Mouse (Mus musculus): Measurements from ENCODE around the gene Ap2a1. TPM values are rescaled to one million over a fixed set of nuclear protein-coding genes. Genes with fewer than 3 reads are reported as not detected.
"Not testable (repeated sequence)": the region's sequence is repeated elsewhere in the genome, so short reads cannot be mapped to it uniquely, and the experiment has no call there.

The Ap2a1 gene
- polyA plus RNA-seq, 1 experiment from 2014 or later: 55.9 TPM

GRCm38 (mm10) chr7:44888256-44889105 is 40.8 kb downstream of the Ap2a1 start:
- no peak for TF ChIP-seq CTCF (IDR thresholded peaks at IDR 0.05; ENCODE audit: low read depth)
- H3K9me3 ChIP-seq (replicated peaks; ENCODE audit: low read length): no peaks in the 10 kb centered on the region
- no peak overlapping the region for H3K4me3 ChIP-seq (replicated peaks; ENCODE audit: low read depth, low read length)
- H3K27ac ChIP-seq: peak overlapping the region; percentile 13; the same call in 1 of the 2 replicates
- no peak overlapping the region for H3K9ac ChIP-seq (ENCODE audit: low read depth, low read length)
- DNase-seq (ENCODE audit: low spot score): no peak
- peaks cover 31% of the 10 kb centered on the region for H3K36me3 ChIP-seq (ENCODE audit: insufficient read depth, low read length)
- H3K27me3 ChIP-seq (ENCODE audit: insufficient read depth, low read length): no peaks in the 10 kb centered on the region
- WGBS: 79% methylated on average over 13 of the region's 13 CpGs
- no peak overlapping the region for H3K4me2 ChIP-seq (ENCODE audit: low read length)
- ATAC-seq (replicated peaks; ENCODE audit: low FRiP score, low read depth): no peak
- H3K4me1 ChIP-seq (replicated peaks; ENCODE audit: insufficient read depth, low read length): peaks cover 14% of the 10 kb centered on the region

- H3K36me3 ChIP-seq (ENCODE audit: insufficient read depth, low read length): peaks cover 42% of the 10 kb centered on the region
- no peak overlapping the region for H3K4me2 ChIP-seq (ENCODE audit: low read length)
- no peak for TF ChIP-seq CTCF (IDR thresholded peaks at IDR 0.05; ENCODE audit: low read depth)
- ATAC-seq (replicated peaks; ENCODE audit: low FRiP score, low read depth) (no peak), DNase-seq (ENCODE audit: low spot score) (no peak)
- no peaks in the 10 kb centered on the region for H3K9me3 ChIP-seq (replicated peaks; ENCODE audit: low read length)
- H3K4me1 ChIP-seq (replicated peaks; ENCODE audit: insufficient read depth, low read length): peaks cover 14% of the 10 kb centered on the region
- H3K9ac ChIP-seq (ENCODE audit: low read depth, low read length): no peak overlapping the region
- H3K4me3 ChIP-seq (replicated peaks; ENCODE audit: low read depth, low read length): no peak overlapping the region
- H3K27me3 ChIP-seq (ENCODE audit: insufficient read depth, low read length): no peaks in the 10 kb centered on the region
- H3K27ac ChIP-seq: no peak overlapping the region
- 82% methylated on average over 7 of the region's 7 CpGs for WGBS
Measured at GRCm38 (mm10) chr7:44886964-44887363, 42.3 kb downstream of the Ap2a1 start.

DNA sequence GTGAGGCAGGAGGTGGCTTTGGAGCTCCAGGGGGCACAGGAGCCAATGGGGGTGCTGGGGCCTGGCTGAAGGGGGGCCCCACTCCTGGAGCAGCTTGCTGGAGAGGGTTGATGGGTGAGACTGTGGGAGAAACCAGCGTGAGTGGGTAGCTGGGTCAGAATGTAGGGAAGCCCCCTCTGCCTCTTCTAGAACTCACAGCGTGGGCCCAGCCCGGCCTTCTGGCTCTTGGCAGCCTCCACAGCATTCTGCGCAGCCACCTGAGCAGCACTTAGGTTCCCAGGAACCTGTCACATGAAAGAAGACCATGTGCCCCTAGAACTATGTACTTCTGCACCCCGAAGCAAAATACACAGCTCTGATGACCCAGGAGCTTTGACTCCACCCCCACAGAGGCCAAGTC is 44.7 kb downstream of the Ap2a1 start:
- WGBS: 95% methylated on average over 5 of the region's 5 CpGs
- TF ChIP-seq CTCF (IDR thresholded peaks at IDR 0.05; ENCODE audit: low read depth): no peak
- no peak overlapping the region for H3K9ac ChIP-seq (ENCODE audit: low read depth, low read length)
- no peaks in the 10 kb centered on the region for H3K9me3 ChIP-seq (replicated peaks; ENCODE audit: low read length)
- no peak overlapping the region for H3K27ac ChIP-seq
- no peak overlapping the region for H3K4me3 ChIP-seq (replicated peaks; ENCODE audit: low read depth, low read length)
- no peak for ATAC-seq (replicated peaks; ENCODE audit: low FRiP score, low read depth)
- no peak for DNase-seq (ENCODE audit: low spot score)
- no peak overlapping the region for H3K4me2 ChIP-seq (ENCODE audit: low read length)
- H3K4me1 ChIP-seq (replicated peaks; ENCODE audit: insufficient read depth, low read length): no peaks in the 10 kb centered on the region; the same call in 1 of the 2 replicates
- H3K36me3 ChIP-seq (ENCODE audit: insufficient read depth, low read length): peaks cover 62% of the 10 kb centered on the region
- no peaks in the 10 kb centered on the region for H3K27me3 ChIP-seq (ENCODE audit: insufficient read depth, low read length)

DNA sequence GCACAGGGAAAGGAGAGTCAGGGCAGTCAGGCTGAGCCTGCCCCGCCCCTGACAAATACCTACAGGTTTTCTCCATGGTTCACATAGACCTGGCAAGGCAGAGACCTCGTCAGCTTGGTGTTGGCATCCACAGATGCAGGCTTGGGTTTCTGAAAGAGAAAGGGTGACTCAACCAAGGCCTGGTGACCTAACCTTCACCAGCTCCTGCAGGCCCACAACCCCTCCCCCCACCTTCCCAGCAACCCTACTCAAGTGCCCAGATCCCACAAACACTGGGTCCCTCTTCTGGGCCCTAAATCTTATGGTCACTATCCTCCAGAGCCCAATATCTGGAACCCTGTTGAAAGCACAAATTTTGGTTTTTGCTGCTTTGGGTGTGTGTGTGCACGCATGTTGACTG is 46.3 kb downstream of the Ap2a1 start:
- Histone ChIP-seq H3K27me3 (ENCODE audit: insufficient read depth, low read length) (no peaks in the 10 kb centered on the region), H3K27ac (no peak overlapping the region), H3K4me3 (replicated peaks; ENCODE audit: low read depth, low read length) (no peak overlapping the region), H3K9ac (ENCODE audit: low read depth, low read length) (no peak overlapping the region), H3K4me2 (ENCODE audit: low read length) (no peak overlapping the region), H3K36me3 (ENCODE audit: insufficient read depth, low read length) (peaks cover 68% of the 10 kb centered on the region), H3K4me1 (replicated peaks; ENCODE audit: insufficient read depth, low read length) (no peaks in the 10 kb centered on the region), H3K9me3 (replicated peaks; ENCODE audit: low read length) (no peaks in the 10 kb centered on the region)
- no peak for ATAC-seq (replicated peaks; ENCODE audit: low FRiP score, low read depth)
- no peak for TF ChIP-seq CTCF (IDR thresholded peaks at IDR 0.05; ENCODE audit: low read depth)
- 95% methylated on average over 3 of the region's 3 CpGs for WGBS
- DNase-seq (ENCODE audit: low spot score): no peak

- ATAC-seq (replicated peaks; ENCODE audit: low FRiP score, low read depth) (no peak), DNase-seq (ENCODE audit: low spot score) (no peak)
- Histone ChIP-seq H3K9me3 (replicated peaks; ENCODE audit: low read length) (no peaks in the 10 kb centered on the region), H3K4me1 (replicated peaks; ENCODE audit: insufficient read depth, low read length) (no peaks in the 10 kb centered on the region), H3K36me3 (ENCODE audit: insufficient read depth, low read length) (peaks cover 50% of the 10 kb centered on the region), H3K9ac (ENCODE audit: low read depth, low read length) (no peak overlapping the region), H3K27ac (no peak overlapping the region), H3K4me3 (replicated peaks; ENCODE audit: low read depth, low read length) (no peak overlapping the region), H3K4me2 (ENCODE audit: low read length) (no peak overlapping the region), H3K27me3 (ENCODE audit: insufficient read depth, low read length) (no peaks in the 10 kb centered on the region)
- 85% methylated on average over 14 of the region's 14 CpGs for WGBS
- no peak for TF ChIP-seq CTCF (IDR thresholded peaks at IDR 0.05; ENCODE audit: low read depth)
Measured at GRCm38 (mm10) chr7:44877833-44878232, 51.5 kb downstream of the Ap2a1 start.

- not testable (repeated sequence) for DNase-seq (ENCODE audit: low spot score); H3K4me2 ChIP-seq (ENCODE audit: low read length); H3K9ac ChIP-seq (ENCODE audit: low read depth, low read length); H3K36me3 ChIP-seq (ENCODE audit: insufficient read depth, low read length); H3K27me3 ChIP-seq (ENCODE audit: insufficient read depth, low read length); H3K4me3 ChIP-seq (replicated peaks; ENCODE audit: low read depth, low read length); ATAC-seq (replicated peaks; ENCODE audit: low FRiP score, low read depth); H3K27ac ChIP-seq; H3K9me3 ChIP-seq (replicated peaks; ENCODE audit: low read length)
- H3K4me1 ChIP-seq (replicated peaks; ENCODE audit: insufficient read depth, low read length): peaks cover 18% of the 10 kb centered on the region
- peak; percentile 41; the same call in 1 of the 2 replicates for TF ChIP-seq CTCF (IDR thresholded peaks at IDR 0.05; ENCODE audit: low read depth)
- 87% methylated on average over 2 of the region's 2 CpGs for whole genome bisulfite sequencing
Measured at GRCm38 (mm10) chr7:44871774-44872173, 57.5 kb downstream of the Ap2a1 start.

All from kidney, postnatal 0 days (tissue).